Mouse (Mus musculus) adrenal gland, adult (tissue): ENCODE measurements around the gene Xylt1.

Source experiments
- DNase-seq, 2 experiments: peaks; one replicate each; pipeline ENCODE4 v3.0.0; 2022 to 2023; ENCODE audit warnings: low spot score in 1 of 2; ENCODE audit not compliant: inconsistent age in 2 of 2

Xylt1 gene

GRCm38 (mm10) chr7:117555735-117556134, 175.0 kb downstream of the Xylt1 start:
- peak in 1 of 2 experiments; percentile 58 for DNase-seq

GRCm38 (mm10) chr7:117558166-117558565, 177.4 kb downstream of the Xylt1 start:
- DNase-seq: no peak

- no peak for DNase-seq
Observed at GRCm38 (mm10) chr7:117559051-117559450, 178.3 kb downstream of the Xylt1 start.

GRCm38 (mm10) chr7:117563939-117564499, 183.2 kb downstream of the Xylt1 start:
- DNase-seq: no peak

- DNase-seq: no peak
Observed at GRCm38 (mm10) chr7:117564627-117565026, 183.8 kb downstream of the Xylt1 start.

GRCm38 (mm10) chr7:117566115-117566514, 185.3 kb downstream of the Xylt1 start:
- DNase-seq: peak in 1 of 2 experiments; percentile 49

GRCm38 (mm10) chr7:117566833-117567232, 186.1 kb downstream of the Xylt1 start:
- no peak for DNase-seq

GRCm38 (mm10) chr7:117567252-117567651, 186.5 kb downstream of the Xylt1 start:
- no peak for DNase-seq

- DNase-seq: no peak
Observed at GRCm38 (mm10) chr7:117567653-117568340, 187.0 kb downstream of the Xylt1 start.

GRCm38 (mm10) chr7:117571131-117571530, 190.4 kb downstream of the Xylt1 start:
- peak; percentile 70 to 85 for DNase-seq

GRCm38 (mm10) chr7:117571713-117572112, 190.9 kb downstream of the Xylt1 start:
- no peak for DNase-seq

GRCm38 (mm10) chr7:117573170-117573569, 192.4 kb downstream of the Xylt1 start:
- DNase-seq: peak in 1 of 2 experiments; percentile 41

GRCm38 (mm10) chr7:117575417-117575816, 194.6 kb downstream of the Xylt1 start:
- no peak for DNase-seq

GRCm38 (mm10) chr7:117577035-117577434, 196.3 kb downstream of the Xylt1 start:
- no peak for DNase-seq

- no peak for DNase-seq
Observed at GRCm38 (mm10) chr7:117585164-117585563, 204.4 kb downstream of the Xylt1 start.

GRCm38 (mm10) chr7:117586811-117587210, 206.0 kb downstream of the Xylt1 start:
- DNase-seq: no peak

- DNase-seq: no peak
Observed at GRCm38 (mm10) chr7:117587234-117587929, 206.6 kb downstream of the Xylt1 start.

GRCm38 (mm10) chr7:117588426-117588825, 207.6 kb downstream of the Xylt1 start:
- no peak for DNase-seq

- no peak for DNase-seq
Observed at GRCm38 (mm10) chr7:117589359-117589758, 208.6 kb downstream of the Xylt1 start.

GRCm38 (mm10) chr7:117589820-117590219, 209.0 kb downstream of the Xylt1 start:
- DNase-seq: no peak

GRCm38 (mm10) chr7:117594191-117594590, 213.4 kb downstream of the Xylt1 start:
- DNase-seq: no peak

GRCm38 (mm10) chr7:117595029-117595695, 214.4 kb downstream of the Xylt1 start:
- no peak for DNase-seq
